Mouse (Mus musculus): ENCODE data around the gene Xk.
"Not testable (repeated sequence)": the region's sequence is repeated elsewhere in the genome, so short reads cannot be mapped to it uniquely, and the experiment has no call there.

DNA sequence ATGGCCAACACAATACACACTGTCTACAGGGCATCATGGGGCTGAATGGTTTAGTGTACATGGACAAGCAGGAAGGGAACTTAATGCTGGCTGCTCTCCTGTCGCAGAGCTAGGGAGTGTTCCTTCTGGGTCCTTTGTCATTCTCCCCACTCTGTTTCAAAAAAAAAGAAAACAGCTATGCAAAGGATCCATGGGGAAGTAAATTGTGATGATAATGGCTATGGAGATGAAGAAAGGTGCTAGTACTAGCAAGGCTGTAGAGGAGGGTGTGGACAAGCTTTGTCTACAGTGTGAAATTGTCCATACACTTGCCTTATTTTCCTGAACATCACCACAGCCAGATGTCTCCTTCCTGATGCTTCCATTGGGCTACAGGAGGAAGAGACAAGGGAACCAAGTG is 62.4 kb downstream of the Xk start:
- TF ChIP-seq CTCF (IDR thresholded peaks at IDR 0.05; ENCODE audit: low read depth); EP300 (optimal IDR thresholded peaks at IDR 0.05): not testable (repeated sequence)

All from stomach, postnatal 0 days (tissue).